16 mouse cellular contexts compared by ENCODE assay signal in the genomic region with DNA sequence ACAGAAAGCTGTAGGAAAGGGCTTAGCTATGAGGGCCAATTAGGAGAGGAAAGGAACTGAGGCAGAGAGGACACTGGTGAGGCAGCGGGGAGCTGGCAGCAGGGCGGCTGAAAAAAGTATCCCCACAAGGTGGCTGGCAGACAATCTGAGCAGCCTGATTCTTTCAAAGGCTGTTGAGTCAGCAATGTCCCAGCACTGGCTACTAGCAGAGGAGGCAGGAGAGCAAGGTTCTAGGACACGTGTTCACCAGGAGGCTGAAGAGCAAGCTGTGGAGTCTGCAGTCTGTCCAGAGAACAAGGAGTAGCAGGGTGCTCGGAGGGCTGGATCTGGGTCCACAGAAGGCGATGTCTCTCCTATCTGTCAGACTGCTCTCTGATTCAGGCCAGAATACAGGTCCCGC. TPM values are rescaled to one million over a fixed set of nuclear protein-coding genes. Genes with fewer than 3 reads are reported as not detected.
DNase-seq lines count a peak whose midpoint lies in the region; ATAC-seq and TF ChIP-seq lines count a peak whose summit lies in the region.
"Had no signal": no experiment of that assay in that cellular context is flagged by ENCODE, and none has a peak within 500 bp of the region (broad histone marks: within the 10 kb centered on the region; RNA-seq: fewer than 3 reads in every experiment).

No protein-coding gene starts in this region.

- no peak overlapping the region for H3K9ac ChIP-seq in intestine, postnatal 0 days (ENCODE audit: low read depth, low read length)
- H3K9ac ChIP-seq in intestine, embryonic 15.5 days: no peak overlapping the region
- no peak overlapping the region for H3K9ac ChIP-seq in forebrain, embryonic 14.5 days (ENCODE audit: low read length)
- H3K9ac ChIP-seq: forebrain, postnatal 0 days; neural tube, embryonic 12.5 days had no signal

- no peak overlapping the region for H3K27ac ChIP-seq in intestine, postnatal 0 days (ENCODE audit: low read depth, low read length)
- no peak overlapping the region for H3K27ac ChIP-seq in intestine, embryonic 15.5 days
- H3K27ac ChIP-seq in forebrain, embryonic 14.5 days (ENCODE audit: low read depth, low read length): no peak overlapping the region
- H3K27ac ChIP-seq: macrophage; neural tube, embryonic 12.5 days had no signal

- 55% methylated on average over 6 of the region's 6 CpGs for WGBS in intestine, postnatal 0 days
- WGBS in intestine, embryonic 15.5 days: 60% methylated on average over 6 of the region's 6 CpGs
- 53% methylated on average over 6 of the region's 6 CpGs for WGBS in forebrain, embryonic 14.5 days

- no peak overlapping the region for H3K4me3 ChIP-seq in intestine, postnatal 0 days (ENCODE audit: low read depth, low read length)
- no peak overlapping the region for H3K4me3 ChIP-seq in intestine, embryonic 15.5 days (replicated peaks)
- H3K4me3 ChIP-seq in forebrain, embryonic 14.5 days (ENCODE audit: low read depth, low read length): no peak overlapping the region
- H3K4me3 ChIP-seq: neural tube, embryonic 12.5 days had no signal

- H3K36me3 ChIP-seq in intestine, postnatal 0 days (ENCODE audit: control insufficient read depth, insufficient read depth): no peaks in the 10 kb centered on the region
- no peaks in the 10 kb centered on the region for H3K36me3 ChIP-seq in intestine, embryonic 15.5 days
- no peaks in the 10 kb centered on the region for H3K36me3 ChIP-seq in forebrain, embryonic 14.5 days (ENCODE audit: control insufficient read depth, insufficient read depth, low read length)
- H3K36me3 ChIP-seq: neural tube, embryonic 12.5 days had no signal

- no peak overlapping the region for H3K4me2 ChIP-seq in intestine, postnatal 0 days (replicated peaks; ENCODE audit: low read depth)
- H3K4me2 ChIP-seq in intestine, embryonic 15.5 days (replicated peaks): no peak overlapping the region
- no peak overlapping the region for H3K4me2 ChIP-seq in forebrain, embryonic 14.5 days (ENCODE audit: low read length)
- H3K4me2 ChIP-seq: neural tube, embryonic 12.5 days had no signal

- peak; percentile 36 for DNase-seq in CD4-positive helper T cell, adult 2 months (ENCODE audit: low read depth, low spot score)
- peak; percentile 81 for DNase-seq in brain, adult 2 months (ENCODE audit: low read depth, low spot score)
- DNase-seq in kidney, postnatal 14 days: peak; percentile 55
- no peak for DNase-seq in forebrain, embryonic 14.5 days (ENCODE audit: low spot score)
- no peak for DNase-seq in urinary bladder, postnatal 14 days (ENCODE audit: low spot score)
- DNase-seq in heart, adult 18-20 months: no peak
- DNase-seq: forebrain, postnatal 0 days; right cerebral cortex, postnatal 25 days had no signal

- TF ChIP-seq CTCF in intestine, postnatal 0 days (IDR thresholded peaks at IDR 0.05; ENCODE audit: low read depth): peak; percentile 31; the same call in 1 of the 2 replicates

- no peaks in the 10 kb centered on the region for H3K9me3 ChIP-seq in intestine, postnatal 0 days (ENCODE audit: control insufficient read depth)
- H3K9me3 ChIP-seq in intestine, embryonic 15.5 days: no peaks in the 10 kb centered on the region
- no peaks in the 10 kb centered on the region for H3K9me3 ChIP-seq in forebrain, embryonic 14.5 days (replicated peaks; ENCODE audit: control insufficient read depth, low read length)
- H3K9me3 ChIP-seq: neural tube, embryonic 12.5 days had no signal

- H3K4me1 ChIP-seq in intestine, postnatal 0 days (replicated peaks; ENCODE audit: control insufficient read depth, insufficient read depth, low read length): no peaks in the 10 kb centered on the region
- no peaks in the 10 kb centered on the region for H3K4me1 ChIP-seq in intestine, embryonic 15.5 days (replicated peaks)
- no peaks in the 10 kb centered on the region for H3K4me1 ChIP-seq in forebrain, embryonic 14.5 days (ENCODE audit: control insufficient read depth, insufficient read depth, low read length)
- H3K4me1 ChIP-seq: neural tube, embryonic 12.5 days had no signal

- peak; percentile 56 for ATAC-seq in intestine, postnatal 0 days
- ATAC-seq in intestine, embryonic 15.5 days: no peak
- ATAC-seq in forebrain, embryonic 14.5 days: no peak
- ATAC-seq: forebrain, postnatal 0 days had no signal

- H3K27me3 ChIP-seq in intestine, postnatal 0 days (replicated peaks; ENCODE audit: control insufficient read depth, insufficient read depth, low read length): 0 out of 2 replicates have a peak, but pooled peaks cover 3% of the 10 kb centered on the region
- no peaks in the 10 kb centered on the region for H3K27me3 ChIP-seq in intestine, embryonic 15.5 days (replicated peaks)
- no peaks in the 10 kb centered on the region for H3K27me3 ChIP-seq in forebrain, embryonic 14.5 days (replicated peaks; ENCODE audit: control insufficient read depth, insufficient read depth, low read length)
- H3K27me3 ChIP-seq: neural tube, embryonic 12.5 days had no signal

RNA-seq across cellular contexts. Expression of a gene that starts 10.3 kb away (rescaled TPM):
- 0.37 and 0.74 TPM in 2 replicates for polyA plus RNA-seq in intestine, postnatal 0 days (2015; fragmentation: Nextera tagmentation; extraction: Ambion mirVana)
- polyA plus RNA-seq in intestine, embryonic 15.5 days (2015; fragmentation: Nextera tagmentation; extraction: Ambion mirVana): 1.4 and 1.8 TPM in 2 replicates
- not detected in 2 replicates for polyA plus RNA-seq in forebrain, embryonic 14.5 days (2014; fragmentation: Nextera tagmentation; extraction: Ambion mirVana)
- total RNA-seq in heart, adult 18-20 months (2021): 1 to 10 TPM in 1 of 2 experiments, under 1 TPM in 1; 0.47 to 6.4 TPM
- total RNA-seq: forebrain, postnatal 0 days; MEL had no signal
- polyA plus RNA-seq: embryonic facial prominence, embryonic 11.5 days; forebrain, postnatal 0 days; macrophage; neural tube, embryonic 12.5 days had no signal

RNA-seq across cellular contexts. Expression of a gene that starts 17.6 kb away (rescaled TPM):
- 0.51 and 0.95 TPM in 2 replicates for polyA plus RNA-seq in intestine, postnatal 0 days (2015; fragmentation: Nextera tagmentation; extraction: Ambion mirVana)
- polyA plus RNA-seq in intestine, embryonic 15.5 days (2015; fragmentation: Nextera tagmentation; extraction: Ambion mirVana): not detected in 2 replicates
- polyA plus RNA-seq in forebrain, embryonic 14.5 days (2014; fragmentation: Nextera tagmentation; extraction: Ambion mirVana): not detected in 2 replicates
- 1 to 10 TPM in 1 of 2 experiments, not detected in 1; 4.1 TPM for total RNA-seq in heart, adult 18-20 months (2021)
- total RNA-seq: forebrain, postnatal 0 days; MEL had no signal
- polyA plus RNA-seq: embryonic facial prominence, embryonic 11.5 days; forebrain, postnatal 0 days; limb, embryonic 14.5 days; neural tube, embryonic 12.5 days had no signal

RNA-seq across cellular contexts. Expression of a gene that starts 18.9 kb away (rescaled TPM):
- 0.61 and 0.78 TPM in 2 replicates for polyA plus RNA-seq in intestine, postnatal 0 days (2015; fragmentation: Nextera tagmentation; extraction: Ambion mirVana)
- 0.76 and 1.0 TPM in 2 replicates for polyA plus RNA-seq in intestine, embryonic 15.5 days (2015; fragmentation: Nextera tagmentation; extraction: Ambion mirVana)
- not detected in 2 replicates for polyA plus RNA-seq in forebrain, embryonic 14.5 days (2014; fragmentation: Nextera tagmentation; extraction: Ambion mirVana)
- total RNA-seq in heart, adult 18-20 months (2021): 1 to 10 TPM in 1 of 2 experiments, under 1 TPM in 1; 0.62 to 4.6 TPM
- total RNA-seq: forebrain, postnatal 0 days; heart, postnatal 25 days had no signal
- polyA plus RNA-seq: embryonic facial prominence, embryonic 11.5 days; forebrain, postnatal 0 days had no signal

RNA-seq across cellular contexts. Expression of a gene that starts 33.8 kb away (rescaled TPM):
- polyA plus RNA-seq in intestine, postnatal 0 days (2015; fragmentation: Nextera tagmentation; extraction: Ambion mirVana): 12.7 and 12.9 TPM in 2 replicates
- polyA plus RNA-seq in intestine, embryonic 15.5 days (2015; fragmentation: Nextera tagmentation; extraction: Ambion mirVana): 24.2 and 24.6 TPM in 2 replicates
- polyA plus RNA-seq in forebrain, embryonic 14.5 days (2014; fragmentation: Nextera tagmentation; extraction: Ambion mirVana): 46.0 and 53.0 TPM in 2 replicates
- 10 to 100 TPM; 33.8 to 35.5 TPM for total RNA-seq in heart, adult 18-20 months (2021)

RNA-seq across cellular contexts. Expression of a gene that starts 40.4 kb away (rescaled TPM):
- polyA plus RNA-seq in intestine, postnatal 0 days (2015; fragmentation: Nextera tagmentation; extraction: Ambion mirVana): 9.1 and 11.0 TPM in 2 replicates
- polyA plus RNA-seq in intestine, embryonic 15.5 days (2015; fragmentation: Nextera tagmentation; extraction: Ambion mirVana): 29.6 and 31.2 TPM in 2 replicates
- polyA plus RNA-seq in forebrain, embryonic 14.5 days (2014; fragmentation: Nextera tagmentation; extraction: Ambion mirVana): 0.18 and 0.38 TPM in 2 replicates
- 1 to 10 TPM in 1 of 2 experiments, under 1 TPM in 1; 0.62 to 2.3 TPM for total RNA-seq in heart, adult 18-20 months (2021)
- polyA plus RNA-seq: macrophage had no signal

Comparison
In these comparisons a context has a peak if more than half of its experiments do, and no peak if none do; other contexts are left out.
1. DNase-seq: peak in CD4-positive helper T cell, adult 2 months (single experiment), brain, adult 2 months (single experiment) and kidney, postnatal 14 days (single experiment); none in forebrain, embryonic 14.5 days (single experiment), urinary bladder, postnatal 14 days (single experiment) and heart, adult 18-20 months (0 of 2).